26 mouse cellular contexts compared by ENCODE assay signal in the genomic region with DNA sequence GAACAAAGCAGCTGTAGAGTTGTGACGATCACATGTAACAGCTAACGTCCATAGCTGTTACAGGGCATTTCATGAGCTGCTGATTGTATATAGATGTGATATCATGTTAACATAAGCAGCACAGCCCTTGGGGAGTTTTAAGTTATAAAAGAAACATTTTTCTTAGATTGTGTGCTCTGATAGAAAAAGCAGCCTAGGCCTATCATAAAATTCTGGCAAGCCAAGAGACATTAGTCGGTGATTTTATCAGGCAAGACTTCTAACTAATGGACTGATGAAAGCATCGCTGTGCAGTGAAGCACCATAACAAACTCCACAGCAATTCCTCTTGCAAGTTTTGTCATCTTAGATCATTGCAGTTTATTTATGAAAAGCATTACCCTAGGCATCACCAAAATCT.
"Had no signal": no experiment of that assay in that cellular context is flagged by ENCODE, and none has a peak within 500 bp of the region (broad histone marks: within the 10 kb centered on the region; RNA-seq: fewer than 3 reads in every experiment).

No protein-coding gene starts in this region.

- H3K4me3 ChIP-seq: heart, adult 2 months; heart, embryonic 13.5 days; heart, embryonic 15.5 days; hindbrain, embryonic 13.5 days; hindbrain, embryonic 15.5 days; kidney, embryonic 15.5 days; left cerebral cortex, adult 2 months; limb, embryonic 10.5 days; limb, embryonic 12.5 days; liver, embryonic 13.5 days had no signal

- DNase-seq: gastrocnemius, postnatal 14 days; gastrocnemius, postnatal 36 days; heart, adult 11 months; heart, adult 2 months; heart, postnatal 14 days; heart, postnatal 36 days; kidney, adult 11 months; kidney, adult 2 months; kidney, adult 9 months; kidney, postnatal 14 days; kidney, postnatal 36 days; liver; liver, embryonic 13.5 days had no signal

- H3K9ac ChIP-seq: heart, embryonic 13.5 days; heart, embryonic 15.5 days; hindbrain, embryonic 13.5 days; hindbrain, embryonic 15.5 days; kidney, embryonic 15.5 days; limb, embryonic 12.5 days; liver, embryonic 13.5 days had no signal

- H3K27ac ChIP-seq: heart, adult 2 months; heart, embryonic 13.5 days; heart, embryonic 15.5 days; hindbrain, embryonic 13.5 days; hindbrain, embryonic 15.5 days; hindbrain, postnatal 0 days; kidney, embryonic 15.5 days; kidney, postnatal 0 days; left cerebral cortex, adult 2 months; limb, embryonic 10.5 days; limb, embryonic 12.5 days; liver, embryonic 13.5 days had no signal

- H3K4me1 ChIP-seq: heart, embryonic 13.5 days; heart, embryonic 15.5 days; hindbrain, embryonic 13.5 days; hindbrain, embryonic 15.5 days; kidney, embryonic 15.5 days; limb, embryonic 10.5 days; limb, embryonic 12.5 days; liver, embryonic 13.5 days had no signal

- H3K36me3 ChIP-seq: heart, embryonic 13.5 days; heart, embryonic 15.5 days; hindbrain, embryonic 13.5 days; hindbrain, embryonic 15.5 days; kidney, embryonic 15.5 days; limb, embryonic 10.5 days; limb, embryonic 12.5 days; liver, embryonic 13.5 days had no signal

- H3K27me3 ChIP-seq: heart, embryonic 13.5 days; heart, embryonic 15.5 days; hindbrain, embryonic 13.5 days; hindbrain, embryonic 15.5 days; kidney, embryonic 15.5 days; limb, embryonic 12.5 days; liver, embryonic 13.5 days had no signal

- H3K9me3 ChIP-seq: heart, embryonic 13.5 days; heart, embryonic 15.5 days; hindbrain, embryonic 13.5 days; hindbrain, embryonic 15.5 days; kidney, embryonic 15.5 days; limb, embryonic 10.5 days; limb, embryonic 12.5 days; liver, embryonic 13.5 days had no signal

- H3K4me2 ChIP-seq: heart, embryonic 11.5 days; heart, embryonic 13.5 days; heart, embryonic 15.5 days; hindbrain, embryonic 13.5 days; hindbrain, embryonic 15.5 days; kidney, embryonic 15.5 days; limb, embryonic 12.5 days; liver, embryonic 11.5 days; liver, embryonic 13.5 days had no signal

- ATAC-seq: hindbrain, postnatal 0 days; intestine, embryonic 16.5 days had no signal
